Mouse (Mus musculus): ENCODE measurements around the gene Abca16. TPM values are rescaled to one million over a fixed set of nuclear protein-coding genes. Genes with fewer than 3 reads are reported as not detected.

The Abca16 gene
- polyA plus RNA-seq (2012): not detected in 2 replicates

DNA sequence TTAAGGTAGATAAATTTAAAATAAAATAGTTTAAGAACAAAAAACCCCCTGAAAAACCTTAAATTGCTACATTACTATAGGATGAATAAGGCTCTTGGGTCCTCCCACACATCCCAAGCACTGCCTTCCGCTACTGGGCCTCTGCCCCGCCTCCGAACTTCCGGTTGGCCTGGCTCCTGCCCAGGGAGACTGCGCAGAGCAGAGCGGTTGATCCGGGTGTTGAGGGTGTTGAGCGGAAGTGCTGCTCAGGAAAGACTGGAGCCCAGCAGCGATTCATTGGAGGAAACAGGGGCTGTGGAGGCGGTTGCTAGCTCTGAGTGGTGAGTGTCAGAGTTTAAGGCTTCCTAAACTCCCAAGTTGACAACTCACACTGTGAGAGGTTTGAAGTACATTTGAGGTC lies at the start of gene Abca16:
TSS of gene Abca16 (plus strand) at position 201 of the 400 bp plus-strand sequence.
- no peak for TF ChIP-seq GATA1 (IDR thresholded peaks at IDR 0.05; ENCODE audit: low read length)

- TF ChIP-seq GATA1 (IDR thresholded peaks at IDR 0.05; ENCODE audit: low read length): no peak
Measured at GRCm38 (mm10) chr7:120361159-120361558, 48.3 kb upstream of the Abca16 start.

- TF ChIP-seq GATA1 (IDR thresholded peaks at IDR 0.05; ENCODE audit: low read length): no peak
Measured at GRCm38 (mm10) chr7:120412391-120412790, 2.9 kb downstream of the Abca16 start.

DNA sequence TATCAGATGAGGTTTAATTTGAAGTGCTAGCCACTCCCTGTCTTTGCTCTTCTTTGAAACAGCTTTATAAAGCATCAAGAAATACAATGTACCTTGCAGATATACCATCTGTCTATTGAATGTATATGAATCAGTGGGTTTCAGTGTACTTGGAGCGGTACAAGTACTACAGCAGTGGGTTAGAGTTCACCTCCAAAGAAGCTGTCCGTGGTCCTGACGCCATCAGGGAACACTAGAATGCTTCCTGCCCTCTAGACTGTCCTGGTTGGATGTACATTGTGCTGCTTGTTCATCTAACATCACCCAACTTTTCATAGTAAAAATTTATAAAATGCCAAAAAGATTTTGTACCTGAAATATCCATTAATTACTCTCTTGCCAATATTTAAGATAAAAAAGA lies 17.2 kb downstream of the Abca16 start:
- no peak for TF ChIP-seq GATA1 (IDR thresholded peaks at IDR 0.05; ENCODE audit: low read length)

- TF ChIP-seq GATA1 (IDR thresholded peaks at IDR 0.05; ENCODE audit: low read length): no peak
Measured at GRCm38 (mm10) chr7:120431464-120431863, 22.0 kb downstream of the Abca16 start.

GRCm38 (mm10) chr7:120503891-120504662 lies 94.6 kb downstream of the Abca16 start:
- no peak for TF ChIP-seq GATA1 (IDR thresholded peaks at IDR 0.05; ENCODE audit: low read length)

- TF ChIP-seq GATA1 (IDR thresholded peaks at IDR 0.05; ENCODE audit: low read length): no peak
Measured at GRCm38 (mm10) chr7:120504663-120504979, 95.2 kb downstream of the Abca16 start.

DNA sequence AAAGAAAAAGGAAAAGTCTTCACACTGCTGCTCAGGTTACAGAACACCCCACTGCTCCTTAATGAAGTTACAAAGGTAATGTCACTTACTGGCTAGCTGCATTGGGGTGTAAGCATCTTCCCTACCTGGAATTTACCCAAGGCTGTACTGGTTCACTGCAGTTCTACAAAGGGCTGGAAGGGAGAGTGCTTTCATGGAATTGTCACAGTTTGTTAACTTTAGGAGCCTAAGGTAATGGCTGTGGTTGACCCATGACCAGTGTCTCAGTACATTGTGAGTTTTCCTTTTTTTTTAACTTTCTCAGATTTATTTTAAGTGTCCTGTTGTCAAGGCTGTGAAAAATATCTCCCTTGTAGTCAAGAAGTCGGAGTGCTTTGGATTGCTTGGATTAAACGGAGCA lies 125.4 kb downstream of the Abca16 start:
- TF ChIP-seq GATA1 (IDR thresholded peaks at IDR 0.05; ENCODE audit: low read length): no peak

DNA sequence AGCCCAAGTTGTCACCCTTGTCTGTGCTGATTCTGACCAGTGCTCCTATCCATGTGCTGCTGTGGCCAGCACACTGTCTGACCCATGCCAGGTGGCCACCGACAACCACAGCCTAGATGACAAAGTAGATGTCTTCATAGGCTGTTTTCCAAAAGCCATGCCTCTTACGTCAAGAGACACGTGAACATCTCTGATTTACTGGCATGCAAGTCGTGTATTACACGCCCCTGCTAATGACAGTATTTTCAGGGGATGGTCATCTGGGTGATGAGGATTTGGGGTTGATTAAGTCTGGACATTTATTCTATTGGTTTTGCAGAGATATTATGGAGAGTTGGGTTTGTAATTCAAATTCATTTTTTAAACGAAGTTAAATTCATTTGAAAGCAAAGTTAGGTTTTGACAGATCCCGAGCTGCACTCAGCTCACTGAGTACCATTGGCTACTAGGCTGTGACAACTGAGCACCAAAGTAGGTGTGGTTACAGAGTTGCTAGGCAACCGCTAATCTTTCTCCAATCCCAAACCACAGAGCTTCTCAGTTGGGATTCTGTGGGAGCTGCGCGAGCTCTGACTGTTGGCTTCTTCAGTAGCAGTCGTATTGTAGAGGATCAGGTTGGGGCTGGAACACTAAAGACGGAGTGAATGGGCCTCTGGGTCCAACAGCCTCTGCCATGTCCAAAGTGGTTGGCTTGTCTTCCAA lies 143.2 kb downstream of the Abca16 start:
- no peak for TF ChIP-seq GATA1 (IDR thresholded peaks at IDR 0.05; ENCODE audit: low read length)

DNA sequence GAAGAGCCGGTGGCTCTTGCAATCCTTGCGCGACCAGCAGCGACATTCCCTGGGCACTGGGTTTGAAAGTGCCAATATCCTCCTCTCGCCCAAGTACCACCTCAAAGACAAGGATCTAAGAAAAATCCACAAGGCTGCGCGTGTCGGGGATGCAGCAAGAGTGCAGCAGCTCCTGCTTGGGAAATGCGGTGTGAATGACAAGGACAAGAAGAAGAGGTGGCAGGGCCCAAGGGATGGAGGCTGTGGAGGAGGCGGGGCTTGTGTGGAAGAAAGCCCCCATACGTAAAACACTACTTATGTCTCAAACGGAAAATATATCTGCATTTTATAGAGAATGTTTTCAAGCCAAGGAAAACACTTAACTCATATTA lies 143.7 kb downstream of the Abca16 start:
- no peak for TF ChIP-seq GATA1 (IDR thresholded peaks at IDR 0.05; ENCODE audit: low read length)

DNA sequence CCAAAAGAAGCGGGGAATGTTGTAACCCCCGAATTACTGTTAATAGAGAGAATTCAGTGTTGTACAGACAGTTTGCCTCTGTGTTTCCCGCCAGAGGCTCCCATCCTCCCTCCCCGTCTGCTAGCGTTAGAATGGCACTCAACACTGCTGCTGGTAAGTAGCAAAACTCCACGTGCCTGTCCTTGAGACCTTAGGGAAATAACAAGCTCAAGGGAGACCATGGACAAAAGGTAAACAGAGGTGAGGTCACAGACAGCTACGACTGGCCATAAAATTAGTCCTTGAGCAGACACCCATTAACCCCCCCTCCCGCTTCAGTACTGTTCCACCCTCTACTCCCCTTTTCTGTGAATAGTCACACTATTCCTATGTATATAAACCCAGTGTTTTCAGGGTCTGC lies 157.9 kb downstream of the Abca16 start:
- TF ChIP-seq GATA1 (IDR thresholded peaks at IDR 0.05; ENCODE audit: low read length): no peak

GRCm38 (mm10) chr7:120576520-120576919 lies 167.1 kb downstream of the Abca16 start:
- no peak for TF ChIP-seq GATA1 (IDR thresholded peaks at IDR 0.05; ENCODE audit: low read length)

Other genes with a start within 250 kb of the Abca16 start
- not detected in 2 replicates for gene Anks4b, start 235.8 kb upstream of the Abca16 start, polyA plus RNA-seq (2012)
- not detected in 2 replicates for gene Crym, start 207.5 kb upstream of the Abca16 start, polyA plus RNA-seq (2012)
- gene Abca14, start 205.7 kb upstream of the Abca16 start, polyA plus RNA-seq (2012): not detected in 2 replicates
- not detected in 2 replicates for gene Abca15, start 81.0 kb upstream of the Abca16 start, polyA plus RNA-seq (2012)
- 10.0 and 10.9 TPM in 2 replicates for gene Uqcrc2, start 225.5 kb downstream of the Abca16 start, polyA plus RNA-seq (2012)

Data from G1E-ER4 (cell line).